Mouse (Mus musculus) MEL (cell line): ENCODE measurements around the gene Hamp2.

Experiments used
- BHLHE40 ChIP-seq: IDR thresholded peaks from 2 replicates; pipeline ENCODE4 v1.6.1; 2012; ENCODE audit warnings: low read depth, mild to moderate bottlenecking, inconsistent platforms, low read length, improper control_type of control experiment, borderline replicate concordance
- SMC3 ChIP-seq: IDR thresholded peaks from 2 replicates; pipeline ENCODE4 v1.6.1; 2011; ENCODE audit warnings: low read depth, low read length, improper control_type of control experiment

DNA sequence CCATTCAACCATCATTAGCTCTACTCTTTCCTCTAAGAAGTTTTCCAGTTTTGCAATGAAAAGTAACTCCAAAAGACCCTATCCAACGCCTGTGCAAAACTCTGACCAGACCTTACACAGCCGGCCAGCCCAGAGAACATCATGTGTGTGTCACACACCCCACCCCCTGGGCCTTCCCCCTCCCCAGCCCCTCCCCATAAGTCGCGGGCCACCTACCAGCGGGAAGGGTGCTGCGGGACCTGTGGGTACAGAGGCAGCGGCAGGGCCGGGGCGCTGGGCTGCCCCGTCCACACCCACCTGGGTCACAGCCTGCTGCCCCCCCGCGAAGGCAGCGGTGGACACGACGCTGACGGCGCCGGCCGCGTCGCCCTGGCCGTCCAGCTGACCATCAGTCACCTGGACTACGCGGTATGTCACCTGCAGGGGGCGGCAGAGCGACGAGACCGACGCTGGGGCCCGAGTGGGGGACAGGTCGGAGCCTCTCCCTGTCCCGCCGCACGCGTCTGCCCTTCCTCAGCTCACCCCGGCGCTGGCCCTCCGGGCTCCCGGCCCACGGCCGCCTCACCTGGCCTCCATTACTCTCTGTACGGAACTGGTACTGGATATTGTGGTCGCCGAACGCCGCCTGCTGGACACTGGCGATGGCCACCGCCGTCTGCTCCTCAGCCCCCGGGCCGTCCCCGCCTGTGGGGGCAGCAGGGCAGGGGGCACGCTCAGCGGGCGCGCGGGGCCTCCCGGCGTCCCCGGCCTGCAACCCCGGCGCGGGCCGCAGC is 31.3 kb upstream of the Hamp2 start:
- peak; percentile 21; the same call in 1 of the 2 replicates for TF ChIP-seq SMC3
- no peak for TF ChIP-seq BHLHE40
